Mouse (Mus musculus) megakaryocyte progenitor cell, adult 5-6 weeks (primary cell): ENCODE data around the gene Ptpa. TPM values are rescaled to one million over a fixed set of nuclear protein-coding genes. Genes with fewer than 3 reads are reported as not detected.

Experiments
- ATAC-seq: replicated peaks from 2 replicates; pipeline ENCODE4 v1.8.0; 2016; ENCODE audit warnings: mild to moderate bottlenecking, moderate TSS enrichment, inconsistent platforms; ENCODE audit not compliant: poor library complexity
- total RNA-seq, 2 experiments: library from RNA; stranded (forward) in 1 of 2; stranded (reverse) in 1 of 2; fragments of 157-497, 149-512 nt in 1 of 2; fragments of 200-1000 nt in 1 of 2; gene quantifications; 2 replicates each; pipeline versions ENCODE4 v1.2.3 to v1.2.4; 2015 to 2017

Ptpa gene
- total RNA-seq, 2 experiments from 2014 or later = 63.0 to 75.9 TPM

DNA sequence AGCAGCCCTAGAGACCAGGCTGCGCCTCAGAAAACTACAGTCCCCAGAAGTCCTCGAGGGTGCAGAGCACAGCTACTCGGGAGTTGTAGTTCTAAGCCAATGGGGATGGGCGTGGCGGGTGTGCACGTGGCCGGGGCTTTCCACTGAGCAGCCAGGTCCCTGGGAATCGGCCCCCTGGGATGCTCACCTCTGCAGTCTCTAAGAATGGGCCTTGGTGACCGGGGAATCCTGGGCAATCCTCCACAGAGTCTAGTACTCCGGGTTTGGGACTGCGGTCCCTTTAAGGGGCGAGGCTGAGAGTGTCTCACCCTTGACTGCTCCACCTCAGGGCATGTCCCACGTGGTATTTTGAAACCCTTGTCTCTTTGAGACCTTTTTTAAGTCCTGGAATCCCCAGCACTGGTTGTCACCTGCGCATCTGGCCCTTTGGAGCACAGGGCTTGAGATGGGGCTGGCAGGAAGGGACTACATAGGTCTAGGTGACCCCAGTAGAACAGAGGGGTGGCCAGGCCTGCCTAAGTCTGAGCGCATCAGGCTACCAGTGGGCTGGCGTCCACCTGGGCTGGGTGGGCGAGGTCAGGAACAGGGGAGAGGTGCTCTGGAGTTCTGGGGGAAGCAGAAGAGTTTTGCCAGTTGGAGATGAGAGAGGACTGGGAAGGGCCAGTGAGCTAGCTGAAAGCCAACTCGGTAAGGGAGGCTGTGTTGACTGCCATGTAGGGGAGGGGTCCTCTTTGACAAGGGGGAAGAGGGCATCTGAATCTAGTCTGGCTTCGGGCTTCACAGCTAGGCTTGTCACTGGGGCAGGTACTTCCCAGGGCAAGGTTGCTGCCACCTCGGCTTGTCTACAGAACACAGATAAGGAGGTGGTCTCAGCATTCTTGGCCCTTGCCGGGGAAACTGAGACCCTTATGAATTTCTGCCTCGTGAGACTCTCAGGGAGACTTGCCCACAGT lies 80.3 kb downstream of the Ptpa start:
- ATAC-seq = peak; percentile 96

Other genes with a start within 250 kb of the Ptpa start
- 10.2 and 12.7 TPM in 2 replicates for gene Endog, start 244.5 kb upstream of the Ptpa start, total RNA-seq (2015)
- gene Endog, start 244.5 kb upstream of the Ptpa start, total RNA-seq (2017) = 4.0 and 11.6 TPM in 2 replicates
- gene Spout1, start 237.6 kb upstream of the Ptpa start, total RNA-seq (2015) = 21.5 and 28.3 TPM in 2 replicates
- gene Spout1, start 237.6 kb upstream of the Ptpa start, total RNA-seq (2017) = 40.1 and 44.2 TPM in 2 replicates
- gene Kyat1, start 210.2 kb upstream of the Ptpa start, total RNA-seq (2015) = 3.0 and 5.5 TPM in 2 replicates
- gene Kyat1, start 210.2 kb upstream of the Ptpa start, total RNA-seq (2017) = 7.0 and 8.5 TPM in 2 replicates
- 11.7 and 11.9 TPM in 2 replicates for gene Lrrc8a, start 178.3 kb upstream of the Ptpa start, total RNA-seq (2015)
- gene Lrrc8a, start 178.3 kb upstream of the Ptpa start, total RNA-seq (2017) = 7.0 and 7.4 TPM in 2 replicates
- not detected in 2 replicates for gene Gm28035, start 175.5 kb upstream of the Ptpa start, total RNA-seq (2015)
- gene Gm28035, start 175.5 kb upstream of the Ptpa start, total RNA-seq (2017) = 0.07 TPM in 1 of 2 replicates, not detected in the other
- gene Phyhd1, start 149.8 kb upstream of the Ptpa start, total RNA-seq (2015) = 0.35 and 0.64 TPM in 2 replicates
- gene Phyhd1, start 149.8 kb upstream of the Ptpa start, total RNA-seq (2017) = 0.88 and 2.8 TPM in 2 replicates
- gene Gm28038, start 135.0 kb upstream of the Ptpa start, total RNA-seq (2015) = not detected in 2 replicates
- gene Gm28038, start 135.0 kb upstream of the Ptpa start, total RNA-seq (2017) = not detected in 2 replicates
- gene Dolk, start 129.7 kb upstream of the Ptpa start, total RNA-seq (2015) = 5.9 TPM in 2 replicates
- gene Dolk, start 129.7 kb upstream of the Ptpa start, total RNA-seq (2017) = 9.3 and 14.1 TPM in 2 replicates
- gene Nup188, start 129.6 kb upstream of the Ptpa start, total RNA-seq (2015) = 34.3 and 35.8 TPM in 2 replicates
- 21.6 and 21.7 TPM in 2 replicates for gene Nup188, start 129.6 kb upstream of the Ptpa start, total RNA-seq (2017)
- 16.1 and 16.7 TPM in 2 replicates for gene Sh3glb2, start 56.7 kb upstream of the Ptpa start, total RNA-seq (2015)
- 23.4 and 24.8 TPM in 2 replicates for gene Sh3glb2, start 56.7 kb upstream of the Ptpa start, total RNA-seq (2017)
- 4.2 and 5.0 TPM in 2 replicates for gene Miga2, start 51.8 kb upstream of the Ptpa start, total RNA-seq (2015)
- 11.7 and 12.3 TPM in 2 replicates for gene Miga2, start 51.8 kb upstream of the Ptpa start, total RNA-seq (2017)
- 4.0 and 8.1 TPM in 2 replicates for gene Dolpp1, start 23.8 kb upstream of the Ptpa start, total RNA-seq (2015)
- 16.3 and 26.0 TPM in 2 replicates for gene Dolpp1, start 23.8 kb upstream of the Ptpa start, total RNA-seq (2017)
- gene Crat, start 226 bp upstream of the Ptpa start, total RNA-seq (2015) = 21.2 and 31.7 TPM in 2 replicates
- gene Crat, start 226 bp upstream of the Ptpa start, total RNA-seq (2017) = 8.4 and 9.1 TPM in 2 replicates
- 0.07 and 0.12 TPM in 2 replicates for gene Ier5l, start 58.2 kb downstream of the Ptpa start, total RNA-seq (2015)
- 0.10 and 0.96 TPM in 2 replicates for gene Ier5l, start 58.2 kb downstream of the Ptpa start, total RNA-seq (2017)
- gene Cstad, start 179.0 kb downstream of the Ptpa start, total RNA-seq (2015) = 1.3 TPM in 1 of 2 replicates, not detected in the other
- not detected in 2 replicates for gene Cstad, start 179.0 kb downstream of the Ptpa start, total RNA-seq (2017)